9 mouse cellular contexts compared by ENCODE assay signal in genomic region chr10:117229826-117230225, GRCm38 (mm10). TPM values are rescaled to one million over a fixed set of nuclear protein-coding genes. Genes with fewer than 3 reads are reported as not detected.
A peak's percentile ranks its signal among the peaks of the same experiment; 100 is the strongest.
DNase-seq lines count a peak whose midpoint lies in the region; ATAC-seq lines count a peak whose summit lies in the region.
"Had no signal": no experiment of that assay in that cellular context is flagged by ENCODE, and none has a peak within 500 bp of the region (broad histone marks: within the 10 kb centered on the region; RNA-seq: fewer than 3 reads in every experiment).

No protein-coding gene starts in this region.

- H3K27me3 ChIP-seq in heart, embryonic 10.5 days (ENCODE audit: insufficient read depth, poor library complexity, severe bottlenecking), result peaks cover 5% of the 10 kb centered on the region
- H3K27me3 ChIP-seq in limb, embryonic 13.5 days, result no peaks in the 10 kb centered on the region

- H3K4me1 ChIP-seq in heart, embryonic 10.5 days, result peaks cover 3% of the 10 kb centered on the region; the same call in 1 of the 2 replicates
- peaks cover 5% of the 10 kb centered on the region for H3K4me1 ChIP-seq in limb, embryonic 13.5 days

- no peak overlapping the region for H3K27ac ChIP-seq in heart, embryonic 10.5 days
- no peak overlapping the region for H3K27ac ChIP-seq in limb, embryonic 13.5 days

- H3K4me3 ChIP-seq in heart, embryonic 10.5 days, result 0 out of 2 replicates have a peak overlapping the region, but pooled peaks have one; percentile 6
- H3K4me3 ChIP-seq in limb, embryonic 13.5 days, result no peak overlapping the region

- WGBS in heart, embryonic 10.5 days, result 70% methylated on average over 16 of the region's 16 CpGs
- WGBS in limb, embryonic 13.5 days, result 66% methylated on average over 16 of the region's 16 CpGs

- no peaks in the 10 kb centered on the region for H3K36me3 ChIP-seq in heart, embryonic 10.5 days
- H3K36me3 ChIP-seq in limb, embryonic 13.5 days, result no peaks in the 10 kb centered on the region

- no peak for DNase-seq in heart, embryonic 10.5 days (ENCODE audit: low spot score)
- no peak for DNase-seq in heart, adult 18-20 months
- peak; percentile 40 for DNase-seq in CD4-positive, CD25-positive, alpha-beta regulatory T cell, adult 2 months (ENCODE audit: low read depth, low spot score)
- no peak for DNase-seq in gastrocnemius, adult 18-20 months (ENCODE audit: low spot score)
- no peak for DNase-seq in adrenal gland, postnatal 14 days
- DNase-seq in adipocyte (ENCODE audit: low spot score), result no peak

- no peaks in the 10 kb centered on the region for H3K9me3 ChIP-seq in heart, embryonic 10.5 days
- no peaks in the 10 kb centered on the region for H3K9me3 ChIP-seq in limb, embryonic 13.5 days

- peak; percentile 43; the same call in 1 of the 2 replicates for ATAC-seq in common myeloid progenitor, adult 5-6 weeks (replicated peaks; ENCODE audit: low read depth, poor library complexity, severe bottlenecking)
- no peak for ATAC-seq in limb, embryonic 13.5 days (ENCODE audit: low FRiP score, low read depth)

- H3K9ac ChIP-seq in limb, embryonic 13.5 days, result no peak overlapping the region

- H3K4me2 ChIP-seq in limb, embryonic 13.5 days (replicated peaks), result peak overlapping the region; percentile 28; the same call in 1 of the 2 replicates

RNA-seq across cellular contexts. Expression of gene Yeats4, which starts 5.5 kb away (rescaled TPM):
- polyA plus RNA-seq in heart, embryonic 10.5 days (2016; fragmentation: Nextera tagmentation; extraction: Ambion mirVana), result 63.4 and 76.6 TPM in 2 replicates
- total RNA-seq in heart, adult 18-20 months (2021), result 10 to 100 TPM; 29.3 to 30.2 TPM
- 174 and 192 TPM in 2 replicates for total RNA-seq in common myeloid progenitor, adult 5-6 weeks (2017)
- 72.5 and 89.3 TPM in 2 replicates for polyA plus RNA-seq in limb, embryonic 13.5 days (2015; fragmentation: Nextera tagmentation; extraction: Ambion mirVana)
- 10 to 100 TPM; 14.4 to 15.1 TPM for total RNA-seq in gastrocnemius, adult 18-20 months (2021)
- 44.3 and 44.6 TPM in 2 replicates for total RNA-seq in adrenal gland, postnatal 14 days (2021)

RNA-seq across cellular contexts. Expression of gene 9530003J23Rik, which starts 8.7 kb away (rescaled TPM):
- polyA plus RNA-seq in heart, embryonic 10.5 days (2016; fragmentation: Nextera tagmentation; extraction: Ambion mirVana), result not detected in 2 replicates
- total RNA-seq in heart, adult 18-20 months (2021), result not detected
- total RNA-seq in common myeloid progenitor, adult 5-6 weeks (2017), result not detected in 2 replicates
- not detected in 2 replicates for polyA plus RNA-seq in limb, embryonic 13.5 days (2015; fragmentation: Nextera tagmentation; extraction: Ambion mirVana)
- total RNA-seq in gastrocnemius, adult 18-20 months (2021), result not detected
- total RNA-seq in adrenal gland, postnatal 14 days (2021), result not detected in 2 replicates
- total RNA-seq: left cerebral cortex, postnatal 10 days had no signal

RNA-seq across cellular contexts. Expression of gene Lyz2, which starts 52.3 kb away (rescaled TPM):
- 26.2 and 60.7 TPM in 2 replicates for polyA plus RNA-seq in heart, embryonic 10.5 days (2016; fragmentation: Nextera tagmentation; extraction: Ambion mirVana)
- total RNA-seq in heart, adult 18-20 months (2021), result 100 to 1,000 TPM; 145 to 223 TPM
- 252 and 262 TPM in 2 replicates for total RNA-seq in common myeloid progenitor, adult 5-6 weeks (2017)
- 30.2 and 32.0 TPM in 2 replicates for polyA plus RNA-seq in limb, embryonic 13.5 days (2015; fragmentation: Nextera tagmentation; extraction: Ambion mirVana)
- total RNA-seq in gastrocnemius, adult 18-20 months (2021), result 10 to 100 TPM; 28.7 to 48.4 TPM
- 66.2 and 195 TPM in 2 replicates for total RNA-seq in adrenal gland, postnatal 14 days (2021)
